Mouse (Mus musculus): ENCODE results near the gene Fbxw11.
"Not testable (repeated sequence)": the region's sequence is repeated elsewhere in the genome, so short reads cannot be mapped to it uniquely, and the experiment has no call there.

The Fbxw11 gene

GRCm38 (mm10) chr11:32662082-32662656, 19.6 kb downstream of the Fbxw11 start:
- in situ Hi-C loops (cut with MboI, MseI), result no loop called here

DNA sequence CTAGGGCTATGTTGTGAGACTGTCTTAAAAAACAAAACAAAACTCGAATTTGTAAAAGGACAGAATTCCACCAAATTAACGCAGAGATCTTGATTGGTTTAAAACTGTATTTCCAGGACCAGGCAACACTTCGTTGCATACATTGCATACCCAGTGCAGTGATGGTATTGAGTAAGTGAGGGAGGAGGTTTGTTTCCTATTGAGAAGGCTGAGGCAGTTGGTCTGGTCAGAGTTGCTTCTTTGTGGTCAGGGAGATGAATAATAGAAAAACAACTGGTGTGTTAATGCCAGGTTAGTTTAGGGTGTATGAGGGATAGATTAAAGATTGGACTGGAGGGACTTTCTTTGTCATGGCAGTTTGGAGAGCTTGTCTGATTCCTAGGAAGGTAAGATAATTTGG, 23.1 kb downstream of the Fbxw11 start:
- in situ Hi-C loops (cut with MboI, MseI), result no loop called here

- in situ Hi-C loops (cut with MboI, MseI), result no loop called here
These were observed 24.5 kb downstream of the Fbxw11 start for GRCm38 (mm10) chr11:32666983-32667382.

- in situ Hi-C loops (cut with MboI, MseI), result no loop called here
These were observed 29.0 kb downstream of the Fbxw11 start for GRCm38 (mm10) chr11:32671480-32671879.

- in situ Hi-C loops (cut with MboI, MseI), result no loop called here
These were observed 34.3 kb downstream of the Fbxw11 start for GRCm38 (mm10) chr11:32676777-32677176.

DNA sequence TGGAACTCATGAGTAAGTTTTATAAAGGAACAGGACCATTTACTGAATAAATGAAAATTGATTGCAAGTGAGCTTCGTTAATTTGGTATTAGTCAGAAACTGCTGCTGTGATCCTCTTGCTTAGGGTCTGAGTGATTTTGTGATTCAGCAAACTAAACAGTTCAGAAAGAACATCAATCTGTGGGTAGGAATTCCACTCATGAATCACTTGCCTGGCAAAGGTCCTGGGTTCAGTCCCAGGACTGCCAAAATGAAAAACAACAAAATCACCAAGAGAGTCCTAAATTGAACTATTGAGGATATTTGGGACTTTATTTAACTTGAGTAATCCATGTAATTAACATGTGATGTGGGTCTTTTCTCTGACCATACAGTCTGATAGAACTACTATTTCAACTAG, 35.3 kb downstream of the Fbxw11 start:
- in situ Hi-C loops (cut with MboI, MseI), result no loop called here

GRCm38 (mm10) chr11:32679091-32679490, 36.6 kb downstream of the Fbxw11 start:
- in situ Hi-C loops (cut with MboI, MseI), result not testable (repeated sequence)

GRCm38 (mm10) chr11:32680014-32680413, 37.5 kb downstream of the Fbxw11 start:
- in situ Hi-C loops (cut with MboI, MseI), result no loop called here

GRCm38 (mm10) chr11:32681192-32681795, 38.8 kb downstream of the Fbxw11 start:
- in situ Hi-C loops (cut with MboI, MseI), result no loop called here

- in situ Hi-C loops (cut with MboI, MseI), result no loop called here
These were observed 40.0 kb downstream of the Fbxw11 start for GRCm38 (mm10) chr11:32682335-32683102.

GRCm38 (mm10) chr11:32684690-32685254, 42.2 kb downstream of the Fbxw11 start:
- in situ Hi-C loops (cut with MboI, MseI), result no loop called here

DNA sequence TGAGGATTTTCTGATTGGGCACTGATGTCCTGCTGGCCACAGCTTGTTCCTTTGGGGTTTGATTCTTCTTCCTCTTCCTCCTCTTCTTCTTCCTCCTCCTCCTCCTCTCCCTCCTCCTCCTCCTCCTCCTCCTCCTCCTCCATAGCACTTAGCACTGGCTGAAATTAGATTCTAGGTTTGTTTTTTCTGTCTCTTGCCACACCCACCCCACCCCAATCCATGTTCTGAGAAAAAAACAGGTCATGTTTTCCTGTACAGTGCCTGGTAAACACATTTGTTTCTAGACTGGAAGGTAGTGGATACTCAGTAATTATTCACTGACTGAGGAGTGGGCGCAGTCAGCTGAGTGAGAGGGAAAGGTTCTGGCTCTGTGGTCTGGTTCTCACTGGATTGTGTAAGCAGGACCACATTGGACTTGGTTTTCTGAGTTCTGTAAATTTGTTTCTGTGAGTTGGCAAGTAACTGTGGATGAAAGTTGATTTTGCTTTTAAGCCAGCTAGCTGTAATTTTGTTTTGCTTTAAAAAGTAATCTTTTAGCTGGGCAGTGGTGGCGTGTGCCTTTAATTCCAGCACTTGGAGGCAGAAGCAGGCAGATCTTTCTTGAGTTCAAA, 45.8 kb downstream of the Fbxw11 start:
- in situ Hi-C loops (cut with MboI, MseI), result no loop called here

GRCm38 (mm10) chr11:32689510-32689909, 47.0 kb downstream of the Fbxw11 start:
- in situ Hi-C loops (cut with MboI, MseI), result no loop called here

DNA sequence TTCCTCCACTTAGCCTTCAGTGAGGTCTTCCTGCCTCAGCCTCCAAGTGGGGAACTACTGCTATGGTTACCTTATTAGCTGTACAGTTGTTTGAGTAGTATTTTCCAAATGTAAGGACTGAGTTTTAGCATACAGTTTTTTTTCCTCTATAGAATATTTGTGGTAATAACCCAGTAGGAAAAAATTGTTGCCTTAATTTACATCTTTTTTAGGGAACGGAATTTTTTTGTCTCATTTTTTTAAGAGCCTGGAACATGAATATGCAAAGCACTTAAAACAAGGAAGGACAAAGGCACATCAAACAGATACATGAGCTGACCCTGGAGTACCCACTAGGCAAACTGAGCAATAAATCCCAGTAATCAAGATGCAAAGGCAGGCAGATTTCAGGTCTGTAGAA, 50.3 kb downstream of the Fbxw11 start:
- in situ Hi-C loops (cut with MboI, MseI), result no loop called here

GRCm38 (mm10) chr11:32693431-32694141, 51.1 kb downstream of the Fbxw11 start:
- in situ Hi-C loops (cut with MboI, MseI), result no loop called here

DNA sequence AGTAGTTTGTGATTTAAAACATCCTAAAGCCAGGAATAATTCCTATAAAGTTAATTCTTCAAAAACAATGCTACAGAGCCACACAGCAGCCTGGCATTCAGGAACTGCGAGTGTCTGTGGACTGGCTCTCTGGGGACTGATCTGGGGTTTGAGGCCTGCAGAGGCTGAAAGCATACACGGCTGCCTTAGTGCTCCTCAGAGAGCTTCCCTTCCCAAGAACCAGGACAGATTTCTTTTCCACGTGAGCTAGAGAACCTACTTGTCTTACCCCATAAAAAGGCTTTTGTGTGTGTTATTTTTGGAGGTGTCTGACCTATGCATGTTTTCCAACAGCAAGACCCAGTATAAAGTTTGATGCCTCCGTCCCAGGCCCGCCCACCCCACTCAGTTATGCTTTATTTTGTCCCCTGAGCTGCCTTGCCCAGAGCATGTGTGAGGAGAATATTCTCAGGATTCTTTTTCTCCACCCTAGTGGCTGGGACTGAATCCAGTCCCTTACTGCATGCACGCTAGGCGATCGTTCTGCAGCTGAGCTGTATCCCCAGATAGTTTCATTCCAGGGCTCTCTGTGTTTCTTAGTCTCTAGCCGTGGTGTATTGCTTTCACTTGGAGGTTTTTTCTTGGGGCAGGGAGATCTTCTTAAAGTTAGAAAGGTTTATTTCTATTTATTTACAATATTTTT, 51.9 kb downstream of the Fbxw11 start:
- in situ Hi-C loops (cut with MboI, MseI), result not testable (repeated sequence)

DNA sequence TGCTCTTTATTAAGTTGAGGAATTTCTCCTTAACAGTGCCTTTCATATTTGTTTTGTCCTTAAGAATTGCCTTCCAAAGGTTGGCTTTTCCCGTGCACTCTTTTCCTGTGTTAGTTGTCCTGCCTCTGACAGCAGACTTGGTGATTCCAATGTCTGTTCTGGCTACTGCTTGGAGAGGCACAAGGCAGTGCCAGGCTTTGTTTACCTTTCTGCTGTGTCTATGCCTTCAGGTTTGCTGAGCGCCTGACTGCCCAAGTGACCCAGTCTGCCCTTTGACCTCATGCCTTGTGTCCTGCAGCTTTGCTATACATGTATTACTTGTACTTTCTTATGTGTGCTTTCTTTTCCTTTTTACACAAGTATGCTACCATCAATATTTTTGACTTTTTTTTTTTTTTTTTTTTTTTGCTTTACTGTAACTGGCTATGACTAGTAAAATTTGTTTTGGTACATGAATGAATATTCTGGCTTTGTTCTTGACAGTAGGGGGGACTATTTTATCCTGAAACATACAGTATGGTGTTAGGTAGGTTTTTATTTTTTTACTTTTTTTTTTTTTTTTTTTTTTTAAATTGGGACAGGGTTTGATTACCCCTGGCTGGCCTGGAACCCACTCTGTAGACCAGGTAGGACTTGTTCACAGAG, 54.0 kb downstream of the Fbxw11 start:
- in situ Hi-C loops (cut with MboI, MseI), result no loop called here

- in situ Hi-C loops (cut with MboI, MseI), result no loop called here
These were observed 55.2 kb downstream of the Fbxw11 start for GRCm38 (mm10) chr11:32697695-32698094.

GRCm38 (mm10) chr11:32699913-32700493, 57.5 kb downstream of the Fbxw11 start:
- in situ Hi-C loops (cut with MboI, MseI), result no loop called here

DNA sequence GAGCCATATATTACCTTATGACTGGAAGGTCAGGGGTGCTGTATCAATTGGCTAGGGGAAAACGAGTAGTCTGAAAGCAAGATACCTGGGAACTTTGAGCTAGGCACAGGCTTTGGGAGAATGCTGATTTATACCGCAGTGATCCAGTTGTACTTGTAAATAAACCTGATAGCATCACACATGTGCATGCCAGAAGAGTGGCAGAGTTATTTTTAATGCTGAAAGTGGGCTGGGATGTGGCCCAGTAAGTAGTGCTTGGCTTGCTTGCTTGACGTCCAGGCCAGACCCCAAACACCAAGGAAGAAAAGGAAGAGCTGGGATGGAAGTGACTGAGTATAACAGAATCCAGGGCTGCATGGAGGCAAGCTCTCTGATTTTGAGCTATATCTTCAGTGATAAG, 59.0 kb downstream of the Fbxw11 start:
- in situ Hi-C loops (cut with MboI, MseI), result no loop called here

Measured in T-helper 2 cell (primary cell).